Mouse (Mus musculus) embryonic fibroblast, embryonic 13.5 days (primary cell): ENCODE results near the gene Dock8.

Source experiments
- CTCF ChIP-seq: IDR thresholded peaks from 2 replicates; pipeline ENCODE4 v1.5.1; 2011; ENCODE audit warnings: mild to moderate bottlenecking, control low read depth, low read length, moderate library complexity, borderline replicate concordance; ENCODE audit not compliant: insufficient read depth
- POLR2A ChIP-seq: IDR thresholded peaks from 2 replicates; pipeline ENCODE4 v1.6.1; 2011; ENCODE audit warnings: low read depth, mild to moderate bottlenecking, control low read depth, low read length, moderate library complexity

- TF ChIP-seq CTCF = no peak
- no peak for TF ChIP-seq POLR2A
Observed at GRCm38 (mm10) chr19:25155250-25155649, 155.9 kb downstream of the Dock8 start.
